Mouse (Mus musculus) ES-E14 (cell line): ENCODE results near the gene Brd9.

Source experiments
- CHD2 ChIP-seq: IDR thresholded peaks from 2 replicates; pipeline ENCODE4 v1.6.1; 2014; ENCODE audit warnings: mild to moderate bottlenecking, low read depth, low read length, inconsistent platforms
- HCFC1 ChIP-seq: IDR thresholded peaks from 2 replicates; pipeline ENCODE4 v1.6.1; 2012; ENCODE audit warnings: low read length, inconsistent platforms, borderline replicate concordance; ENCODE audit not compliant: insufficient read depth
- MAFK ChIP-seq: IDR thresholded peaks from 2 replicates; pipeline ENCODE4 v1.6.1; 2014; ENCODE audit warnings: mild to moderate bottlenecking, low read depth, low read length, inconsistent platforms; ENCODE audit not compliant: insufficient read depth
- ZC3H11A ChIP-seq: IDR thresholded peaks from 2 replicates; pipeline ENCODE4 v1.6.1; 2012; ENCODE audit warnings: low read depth, mild to moderate bottlenecking, inconsistent platforms, low read length, borderline replicate concordance
- ZNF384 ChIP-seq: IDR thresholded peaks from 2 replicates; pipeline ENCODE4 v1.6.1; 2012; ENCODE audit warnings: low read depth, low read length, inconsistent platforms

DNA sequence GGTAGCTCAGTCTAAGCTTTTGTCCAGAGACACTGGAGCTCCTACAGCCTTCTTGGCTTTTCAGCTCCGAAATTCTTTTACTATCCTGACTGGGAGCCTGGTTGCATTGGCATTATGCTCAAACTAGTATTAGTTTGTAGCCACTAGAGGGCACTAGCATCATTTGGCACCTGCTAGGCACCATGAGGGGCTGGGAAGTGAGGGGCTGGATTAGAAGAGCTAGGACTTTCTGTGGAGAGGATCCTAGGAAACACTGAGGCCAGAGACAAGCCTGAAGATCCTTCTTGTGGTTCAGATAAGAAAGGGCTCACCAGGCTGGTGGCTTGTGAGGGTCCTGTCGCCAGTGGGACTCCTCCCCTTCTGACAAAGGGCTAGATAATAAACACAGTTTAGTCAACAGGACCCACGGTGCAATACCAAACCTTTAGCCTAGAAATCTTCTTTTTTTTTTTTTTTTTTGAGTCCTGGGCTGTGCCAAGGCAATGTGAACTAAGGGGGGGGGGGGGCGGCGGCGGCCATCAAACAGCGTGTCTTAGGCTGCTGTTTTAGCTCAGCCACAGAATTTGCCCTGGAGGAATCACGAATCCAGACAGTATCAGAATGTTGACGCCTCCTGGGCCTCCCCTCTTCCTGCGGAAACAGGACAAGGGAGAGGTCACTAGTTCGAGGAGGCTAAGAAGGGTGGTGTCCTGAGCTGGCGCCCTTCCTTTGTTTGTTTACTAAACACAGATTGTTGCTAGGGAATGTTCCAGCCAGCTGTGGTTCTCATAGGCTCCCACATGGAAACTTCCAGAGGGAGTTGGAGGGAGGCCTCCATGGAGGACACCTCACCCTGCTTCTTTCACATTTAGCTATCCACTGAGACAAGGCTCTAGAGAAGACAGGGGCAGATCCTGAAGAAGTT is 33.2 kb downstream of the Brd9 start:
- TF ChIP-seq CHD2, result no peak
- no peak for TF ChIP-seq MAFK
- peak; percentile 58; the same call in 1 of the 2 replicates for TF ChIP-seq ZC3H11A
- TF ChIP-seq ZNF384, result no peak
- no peak for TF ChIP-seq HCFC1
